Mouse (Mus musculus) midbrain, embryonic 13.5 days (tissue): ENCODE results near the gene Acot12. TPM values are rescaled to one million over a fixed set of nuclear protein-coding genes. Genes with fewer than 3 reads are reported as not detected.

Experiments
- ATAC-seq: fragments of 200-750 bp; cut with Nextera tagmentation; 2 replicates; pipeline ENCODE4 v1.8.0; 2017; ENCODE audit warnings: mild to moderate bottlenecking, moderate TSS enrichment, moderate library complexity
- H3K27ac ChIP-seq: fragments of 300-500 bp; sonication (generic); 2 replicates; pipeline ENCODE4 v1.5.1; 2015; ENCODE audit warnings: inconsistent platforms, mild to moderate bottlenecking, moderate library complexity
- H3K27me3 ChIP-seq: fragments of 300-500 bp; sonication (generic); 2 replicates; pipeline ENCODE4 v1.6.1; 2015; ENCODE audit warnings: mild to moderate bottlenecking, inconsistent platforms
- H3K36me3 ChIP-seq: fragments of 300-500 bp; sonication (generic); 2 replicates; pipeline ENCODE4 v1.6.1; 2015; ENCODE audit warnings: mild to moderate bottlenecking, inconsistent platforms
- H3K4me1 ChIP-seq: fragments of 300-500 bp; sonication (generic); replicated peaks from 2 replicates; pipeline ENCODE4 v1.6.1; 2015; ENCODE audit warnings: inconsistent platforms
- H3K4me2 ChIP-seq: fragments of 300-500 bp; sonication (generic); replicated peaks from 2 replicates; pipeline ENCODE4 v1.6.1; 2015; ENCODE audit warnings: moderate library complexity, mild to moderate bottlenecking, inconsistent platforms
- H3K4me3 ChIP-seq: fragments of 300-500 bp; sonication (generic); replicated peaks from 2 replicates; pipeline ENCODE4 v1.5.1; 2015; ENCODE audit warnings: mild to moderate bottlenecking, inconsistent platforms
- H3K9ac ChIP-seq: fragments of 300-500 bp; sonication (generic); replicated peaks from 2 replicates; pipeline ENCODE4 v1.6.1; 2015; ENCODE audit warnings: mild to moderate bottlenecking, inconsistent platforms
- H3K9me3 ChIP-seq: fragments of 300-500 bp; sonication (generic); 2 replicates; pipeline ENCODE4 v1.6.1; 2016; ENCODE audit warnings: mild to moderate bottlenecking, inconsistent platforms
- WGBS: fragments of 180-500 bp; shearing (Covaris S2); methylation state at CpG from one replicate; pipeline ENCODE4 v1.1.7; 2015; 5-methylcytosine and 5-hydroxymethylcytosine counted together
- microRNA-seq: library from miRNA; unstranded; fragments of <30 nt; microRNA quantifications from one replicate; pipeline ENCODE4, GENCODE M21; 2016
- polyA plus RNA-seq: library from polyadenylated mRNA; unstranded; fragments of >200 nt; fragmentation: Nextera tagmentation; extraction: Ambion mirVana; gene quantifications from 2 replicates; pipeline ENCODE4 v1.2.1, GENCODE M21; 2015

Acot12 gene
- polyA plus RNA-seq, 1 experiment from 2014 or later, result not detected

DNA sequence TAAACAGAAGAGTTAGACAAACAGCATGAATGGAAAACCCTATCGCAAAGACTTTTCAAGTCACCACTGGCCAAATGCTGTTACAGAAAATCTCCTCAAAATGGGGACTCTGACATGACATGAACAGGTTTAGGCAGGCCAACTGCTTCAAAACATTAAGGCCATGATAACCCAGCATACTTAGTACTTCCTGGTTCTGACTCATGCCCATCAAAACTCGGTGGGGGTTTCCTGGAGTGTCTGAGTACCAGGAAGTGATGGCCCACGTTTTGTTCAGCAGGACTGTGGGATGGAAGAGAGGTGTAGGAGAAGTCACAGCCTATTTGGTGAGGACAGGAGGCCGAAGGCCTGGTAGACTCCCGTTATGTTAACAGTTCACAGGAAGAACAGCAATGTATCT, 60.4 kb downstream of the Acot12 start:
- Histone ChIP-seq H3K27ac (no peak overlapping the region), H3K9me3 (no peaks in the 10 kb centered on the region), H3K27me3 (no peaks in the 10 kb centered on the region), H3K9ac (no peak overlapping the region), H3K4me2 (no peak overlapping the region), H3K4me3 (no peak overlapping the region), H3K36me3 (peaks cover 69% of the 10 kb centered on the region), H3K4me1 (peaks cover 6% of the 10 kb centered on the region)
- 91% methylated on average over 5 of the region's 5 CpGs for WGBS
- ATAC-seq, result no peak

DNA sequence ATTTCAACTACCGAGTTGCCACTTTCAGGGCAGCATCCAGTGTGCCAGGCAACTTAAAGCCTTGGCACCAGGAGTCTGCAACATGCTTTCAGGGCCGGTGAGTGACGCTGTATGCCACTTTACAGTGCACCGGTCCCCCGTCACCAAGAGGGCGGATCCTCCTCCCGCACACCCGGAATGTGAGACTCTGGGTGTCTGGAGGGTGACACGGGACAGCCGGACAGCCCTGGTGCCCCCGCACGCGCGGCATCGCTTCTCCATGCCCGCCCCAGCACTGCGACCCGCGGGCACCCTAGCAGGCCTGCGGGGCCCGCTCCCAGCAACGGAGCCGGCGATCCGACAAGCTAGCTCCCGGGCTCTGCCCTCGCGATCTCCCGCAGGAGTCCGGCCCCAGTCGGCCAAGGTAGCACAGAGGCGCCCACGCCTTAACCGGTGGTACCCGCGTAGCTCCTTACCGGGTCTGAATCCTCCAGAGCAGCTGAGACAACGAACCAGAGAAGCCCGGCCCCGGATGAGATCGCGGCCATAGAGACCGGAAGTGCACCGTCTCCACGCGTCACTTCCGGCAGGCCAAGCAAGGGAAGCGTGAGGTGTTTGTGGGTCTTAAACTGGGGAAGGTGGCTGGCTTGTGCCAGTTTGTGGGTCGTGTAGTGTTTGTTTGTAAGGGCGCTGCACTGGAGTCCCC, 66.0 kb downstream of the Acot12 start, which contains the start of gene Zcchc9:
Zcchc9 (minus strand) TSS at position 551 of the 685 bp plus-strand sequence.
- Histone ChIP-seq H3K4me2 (peak within 1 kb of the TSS; percentile 62), H3K27me3 (no peaks in the 10 kb centered on the region), H3K27ac (peak within 1 kb of the TSS; percentile 96), H3K36me3 (peaks cover 18% of the 10 kb centered on the region), H3K4me3 (peak within 1 kb of the TSS; percentile 95), H3K9ac (peak within 1 kb of the TSS; percentile 98), H3K9me3 (no peaks in the 10 kb centered on the region), H3K4me1 (peaks cover 14% of the 10 kb centered on the region)
- under 1% methylated on average over 50 of the region's 50 CpGs for WGBS
- ATAC-seq, result peak; percentile 99

DNA sequence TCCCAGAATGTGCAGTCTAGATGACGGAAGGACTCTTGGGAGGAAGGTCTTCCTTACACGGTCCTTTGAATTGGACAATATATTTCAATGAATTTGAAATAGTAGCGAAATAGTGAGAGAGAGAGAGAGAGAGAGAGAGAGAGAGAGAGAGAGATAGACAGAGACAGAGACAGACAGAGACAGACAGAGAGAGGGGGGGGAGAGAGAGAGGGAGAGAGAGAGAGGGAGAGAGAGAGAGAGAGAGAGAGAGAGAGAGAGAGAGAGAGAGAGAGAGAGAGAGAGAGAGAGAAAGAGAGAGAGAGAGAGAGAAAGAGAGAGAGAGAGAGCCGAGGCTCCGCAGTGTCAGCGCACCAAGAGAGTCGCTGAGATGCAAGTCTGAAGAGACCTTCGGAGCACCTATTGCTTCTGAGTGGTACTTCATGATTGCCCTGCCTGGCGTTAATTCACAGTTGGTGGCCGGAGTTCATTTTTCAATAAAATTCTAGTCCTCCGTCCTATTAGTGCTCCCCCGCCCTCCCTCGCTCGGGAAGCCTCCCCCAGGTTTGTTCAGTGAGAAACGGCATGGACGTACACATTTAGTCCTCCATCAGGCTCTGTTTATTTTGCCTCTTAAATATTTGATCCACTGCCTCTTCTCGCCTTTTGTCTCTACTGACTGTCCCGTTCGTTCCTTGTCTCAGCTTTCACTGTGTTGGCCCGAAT, 66.7 kb downstream of the Acot12 start:
- H3K4me1 ChIP-seq, result peaks cover 14% of the 10 kb centered on the region
- no peaks in the 10 kb centered on the region for H3K27me3 ChIP-seq
- H3K9ac ChIP-seq, result peak overlapping the region; percentile 98
- H3K9me3 ChIP-seq, result 0 out of 2 replicates have a peak, but pooled peaks cover under 1% of the 10 kb centered on the region
- H3K4me3 ChIP-seq, result peak overlapping the region; percentile 95
- no peak for ATAC-seq
- peaks cover 18% of the 10 kb centered on the region for H3K36me3 ChIP-seq
- 41% methylated on average over 20 of the region's 20 CpGs for WGBS
- peak overlapping the region; percentile 62 for H3K4me2 ChIP-seq
- H3K27ac ChIP-seq, result peak overlapping the region; percentile 96

DNA sequence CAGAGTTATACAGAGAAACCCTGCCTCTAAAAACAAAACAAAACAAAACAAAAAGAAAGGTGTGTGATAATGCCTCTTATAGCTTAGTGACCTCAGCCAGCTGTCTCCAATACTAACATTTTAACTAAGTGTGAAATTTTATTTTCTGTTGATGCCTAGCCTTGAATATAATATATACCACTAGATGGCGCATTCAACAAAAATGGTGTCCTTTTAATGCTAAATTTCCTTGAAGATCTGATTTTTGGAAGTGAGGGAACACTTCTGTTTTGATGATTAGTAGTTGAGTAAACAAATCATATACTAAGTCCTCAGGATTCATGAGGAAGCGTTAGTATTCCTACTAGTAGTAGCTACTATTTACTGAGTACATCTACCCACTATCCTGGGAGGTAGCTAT, 68.2 kb downstream of the Acot12 start:
- no peak for ATAC-seq
- no peak overlapping the region for H3K27ac ChIP-seq
- H3K4me1 ChIP-seq, result peaks cover 14% of the 10 kb centered on the region

DNA sequence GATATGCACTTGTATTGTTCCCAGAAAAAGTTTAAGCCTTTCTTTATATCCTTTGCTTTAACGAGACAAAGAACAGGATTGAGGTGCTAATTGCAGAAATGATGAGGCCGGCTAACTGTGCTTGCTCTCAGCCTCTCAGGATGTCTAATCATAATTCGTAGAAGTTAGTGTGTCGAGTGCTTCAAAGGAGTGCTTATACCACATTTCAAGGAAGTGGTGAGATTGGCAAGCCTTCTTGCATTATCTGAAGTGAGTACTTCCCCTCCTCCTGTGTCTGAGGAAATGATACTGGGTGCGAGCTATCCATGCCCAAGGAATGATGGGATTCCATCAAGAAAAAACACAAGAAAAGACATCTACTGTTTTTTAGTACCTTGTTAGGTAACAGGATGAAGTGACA, 73.4 kb downstream of the Acot12 start:
- Histone ChIP-seq H3K4me1 (no peaks in the 10 kb centered on the region), H3K27ac (no peak overlapping the region), H3K4me2 (no peak overlapping the region), H3K4me3 (no peak overlapping the region), H3K9ac (no peak overlapping the region), H3K9me3 (0 out of 2 replicates have a peak, but pooled peaks cover 2% of the 10 kb centered on the region), H3K27me3 (no peaks in the 10 kb centered on the region), H3K36me3 (no peaks in the 10 kb centered on the region)
- ATAC-seq, result no peak
- 92% methylated on average over 5 of the region's 5 CpGs for WGBS

More for the DNA sequence above, 68.2 kb downstream of the Acot12 start:
- Histone ChIP-seq H3K9ac (no peak overlapping the region), H3K4me3 (no peak overlapping the region), H3K36me3 (peaks cover 13% of the 10 kb centered on the region), H3K4me2 (no peak overlapping the region), H3K27me3 (no peaks in the 10 kb centered on the region), H3K9me3 (0 out of 2 replicates have a peak, but pooled peaks cover 2% of the 10 kb centered on the region)
- 43% methylated on average over 2 of the region's 2 CpGs for WGBS

DNA sequence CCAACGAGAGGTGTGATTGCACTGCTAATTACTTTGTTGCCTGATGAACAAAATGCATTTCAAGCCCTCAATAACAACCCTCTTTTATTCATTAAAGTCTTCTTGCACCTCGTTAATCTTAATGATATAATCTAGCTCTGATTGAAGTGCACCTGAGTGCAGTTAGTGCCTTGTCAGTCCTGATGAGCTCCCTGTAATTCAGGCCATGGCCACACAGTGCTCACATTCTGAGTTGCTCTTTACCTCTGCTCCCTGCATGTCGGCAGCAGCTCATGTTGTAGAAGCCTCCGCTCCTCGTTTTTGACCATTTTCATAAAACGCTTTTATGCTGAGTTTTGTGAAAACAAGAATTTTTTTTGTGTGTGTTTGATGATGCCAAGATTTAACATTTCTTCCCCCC, 82.4 kb downstream of the Acot12 start:
- Histone ChIP-seq H3K4me1 (no peaks in the 10 kb centered on the region), H3K9me3 (no peaks in the 10 kb centered on the region), H3K4me2 (no peak overlapping the region), H3K4me3 (no peak overlapping the region), H3K27me3 (no peaks in the 10 kb centered on the region), H3K27ac (no peak overlapping the region), H3K9ac (no peak overlapping the region), H3K36me3 (no peaks in the 10 kb centered on the region)
- no peak for ATAC-seq
- WGBS, result 78% methylated on average over 6 of the region's 6 CpGs

DNA sequence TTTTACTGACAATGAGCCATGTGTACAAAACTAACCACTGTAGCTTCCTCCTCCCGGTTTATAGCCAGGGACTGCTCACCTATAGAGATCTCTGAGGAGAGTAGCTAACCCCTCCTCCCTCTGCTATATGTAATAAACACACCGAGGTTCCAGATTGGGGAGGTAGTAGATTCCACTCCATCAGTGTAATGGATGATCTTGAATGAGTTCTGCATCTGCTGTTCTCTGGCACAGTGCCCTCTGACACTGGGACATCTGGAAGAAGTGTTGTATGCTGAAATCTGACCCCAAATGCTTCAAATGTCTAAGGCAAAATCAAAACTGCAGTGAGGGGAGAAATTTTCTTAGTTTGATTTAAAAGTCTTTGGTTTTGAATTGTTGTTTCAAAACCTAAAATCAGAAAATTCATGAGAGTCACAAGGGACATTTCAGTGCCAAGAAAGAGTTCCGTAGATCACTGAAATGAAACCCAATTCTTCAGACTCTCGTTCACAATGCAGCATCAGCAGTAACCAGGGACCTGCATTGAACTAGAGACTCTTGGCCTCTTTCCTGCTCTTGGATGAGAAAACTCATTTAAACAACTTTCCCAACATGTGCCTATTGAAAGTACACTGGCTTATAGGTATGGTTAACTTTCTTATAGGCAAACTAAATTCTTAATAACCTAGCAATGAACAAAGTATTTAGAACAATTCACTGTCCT, 83.7 kb downstream of the Acot12 start:
- no peak for ATAC-seq
- Histone ChIP-seq H3K9ac (no peak overlapping the region), H3K27me3 (no peaks in the 10 kb centered on the region), H3K4me1 (no peaks in the 10 kb centered on the region), H3K9me3 (no peaks in the 10 kb centered on the region), H3K27ac (no peak overlapping the region), H3K4me2 (no peak overlapping the region), H3K4me3 (no peak overlapping the region), H3K36me3 (no peaks in the 10 kb centered on the region)
- 82% methylated on average over 4 of the region's 4 CpGs for WGBS

DNA sequence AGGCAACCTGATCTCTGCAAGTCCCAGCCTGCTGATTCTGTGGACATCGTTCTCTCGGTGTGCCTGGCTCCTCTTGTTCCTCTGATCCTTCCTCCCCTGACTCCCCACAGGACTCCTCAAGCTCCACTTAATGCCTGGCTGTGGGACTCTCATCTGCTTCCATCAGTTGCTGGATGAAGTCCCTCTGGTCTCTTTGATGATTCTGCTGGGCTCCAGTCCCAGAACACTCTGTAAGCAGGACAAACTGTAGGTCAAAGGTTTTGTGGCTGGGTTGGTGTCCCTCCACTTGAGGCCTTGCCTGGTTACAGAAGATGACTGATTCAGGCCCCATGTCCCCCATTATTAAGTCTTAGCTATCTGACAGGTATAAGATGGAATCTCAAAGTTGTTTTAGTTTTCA, 84.8 kb downstream of the Acot12 start:
- WGBS, result 81% methylated on average over 2 of the region's 2 CpGs
- no peak overlapping the region for H3K4me2 ChIP-seq
- H3K36me3 ChIP-seq, result no peaks in the 10 kb centered on the region
- no peak overlapping the region for H3K4me3 ChIP-seq
- no peaks in the 10 kb centered on the region for H3K27me3 ChIP-seq
- H3K9ac ChIP-seq, result no peak overlapping the region
- ATAC-seq, result no peak
- no peaks in the 10 kb centered on the region for H3K4me1 ChIP-seq
- no peaks in the 10 kb centered on the region for H3K9me3 ChIP-seq
- H3K27ac ChIP-seq, result no peak overlapping the region

DNA sequence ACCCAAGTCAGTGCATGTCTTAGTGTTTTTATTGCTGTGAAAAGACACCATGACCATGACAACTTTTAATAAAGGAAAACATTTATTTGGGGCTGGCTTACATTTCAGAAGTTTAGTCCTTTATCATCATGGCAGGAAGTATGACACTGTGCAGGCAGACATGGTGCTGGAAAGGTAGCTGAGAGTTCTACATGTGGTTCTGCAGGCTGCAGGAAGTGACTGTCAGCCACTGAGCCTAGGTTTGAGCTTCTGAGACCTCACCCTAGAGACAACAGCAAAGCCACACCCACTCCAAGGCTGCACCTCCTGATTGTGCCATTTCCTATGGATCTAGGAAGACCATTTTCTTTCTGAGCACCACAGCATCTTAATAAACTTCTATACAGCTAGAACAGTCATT, 86.6 kb downstream of the Acot12 start:
- H3K4me3 ChIP-seq, result no peak overlapping the region
- H3K9me3 ChIP-seq, result no peaks in the 10 kb centered on the region
- no peak overlapping the region for H3K9ac ChIP-seq
- no peak overlapping the region for H3K4me2 ChIP-seq
- H3K27me3 ChIP-seq, result no peaks in the 10 kb centered on the region
- ATAC-seq, result no peak
- H3K4me1 ChIP-seq, result no peaks in the 10 kb centered on the region
- no peak overlapping the region for H3K27ac ChIP-seq
- no peaks in the 10 kb centered on the region for H3K36me3 ChIP-seq

Small RNA genes lying within 50 kb of the gene (microRNA-seq; reads per million reads assigned to microRNA genes)
- not detected for gene Gm27656

Other genes with a start within 250 kb of the Acot12 start
- 26.0 and 27.2 TPM in 2 replicates for gene Zcchc9, start 66.2 kb downstream of the Acot12 start, polyA plus RNA-seq
- gene Ckmt2, start 135.4 kb downstream of the Acot12 start, polyA plus RNA-seq, result not detected in 2 replicates